Mouse (Mus musculus): ENCODE data around the gene Cfl1. TPM values are rescaled to one million over a fixed set of nuclear protein-coding genes. Genes with fewer than 3 reads are reported as not detected.

Gene Cfl1
- polyA plus RNA-seq (2021), result 1,610 TPM

- DNase-seq (ENCODE audit: low read depth, low spot score), result no peak
- TF ChIP-seq CTCF (IDR thresholded peaks at IDR 0.05), result no peak
- POLR2A ChIA-PET, result interaction anchor here (0.6 to 8.8 kb wide), 7 partner anchors 16 to 377 kb away, joined by 3 to 135 read pairs (median 4); partner anchors contain the start of genes Ccdc85b and Efemp2
- H3K27me3 ChIP-seq, result no peaks in the 10 kb centered on the region
- in situ Hi-C loops (cut with MboI; ENCODE audit: low pct_unique_long_range_greater_than_20kb), result no loop called here
- ATAC-seq, result peak; percentile 37
- CTCF ChIA-PET, result interaction anchor here (5.4 to 12.3 kb wide), 3 partner anchors 16 to 58 kb away, joined by 65 to 143 read pairs (median 97); partner anchors contain the start of genes Ctsw, Efemp2 and Fibp
Measured at GRCm38 (mm10) chr19:5490313-5490897, at the start of gene Cfl1. Gene Cfl1, plus strand, starts transcription at chr19:5490455.

GRCm38 (mm10) chr19:5444371-5444908, 45.8 kb upstream of the Cfl1 start:
- TF ChIP-seq CTCF (IDR thresholded peaks at IDR 0.05), result no peak
- no peak for DNase-seq (ENCODE audit: low read depth, low spot score)
- no peak for ATAC-seq
- CTCF ChIA-PET, result interaction anchor here (1.4 to 7.2 kb wide), 3 partner anchors 10 to 43 kb away, joined by 3 to 64 read pairs (median 8); partner anchors contain the start of gene Mus81
- POLR2A ChIA-PET, result interaction anchor here (1.7 kb wide), 1 partner anchor 13 kb away, joined by 9 read pairs; the partner anchor contains the start of gene Ccdc85b
- H3K27me3 ChIP-seq, result no peaks in the 10 kb centered on the region
- in situ Hi-C loops (cut with MboI; ENCODE audit: low pct_unique_long_range_greater_than_20kb), result no loop called here

GRCm38 (mm10) chr19:5444954-5445353, 45.3 kb upstream of the Cfl1 start:
- H3K27me3 ChIP-seq, result no peaks in the 10 kb centered on the region
- ChIA-PET CTCF (interaction anchor here (0.9 to 7.2 kb wide), 7 partner anchors 9 to 43 kb away, joined by 3 to 64 read pairs (median 7); partner anchors contain the start of genes Ccdc85b, Fibp and Mus81), POLR2A (interaction anchor here (0.6 to 1.7 kb wide), 3 partner anchors 9 to 510 kb away, joined by 3 to 9 read pairs (median 5); partner anchors contain the start of gene Ccdc85b)
- TF ChIP-seq CTCF (IDR thresholded peaks at IDR 0.05), result no peak
- peak; percentile 75 for ATAC-seq
- no peak for DNase-seq (ENCODE audit: low read depth, low spot score)
- in situ Hi-C loops (cut with MboI; ENCODE audit: low pct_unique_long_range_greater_than_20kb), result no loop called here

GRCm38 (mm10) chr19:5445747-5446146, 44.5 kb upstream of the Cfl1 start:
- DNase-seq (ENCODE audit: low read depth, low spot score), result no peak
- TF ChIP-seq CTCF (IDR thresholded peaks at IDR 0.05), result no peak
- in situ Hi-C loops (cut with MboI; ENCODE audit: low pct_unique_long_range_greater_than_20kb), result no loop called here
- no peak for ATAC-seq
- H3K27me3 ChIP-seq, result no peaks in the 10 kb centered on the region
- POLR2A ChIA-PET, result interaction anchor here (0.6 to 1.7 kb wide), 4 partner anchors 9 to 510 kb away, joined by 3 to 9 read pairs (median 6); partner anchors contain the start of gene Ccdc85b
- CTCF ChIA-PET, result interaction anchor here (0.9 to 7.2 kb wide), 6 partner anchors 11 to 42 kb away, joined by 3 to 64 read pairs (median 8); partner anchors contain the start of genes Ccdc85b, Fibp and Mus81

- ChIA-PET CTCF (interaction anchor here (1.1 to 7.2 kb wide), 3 partner anchors 9 to 16 kb away, joined by 3 to 64 read pairs (median 14); partner anchors contain the start of gene Ccdc85b), POLR2A (interaction anchor here (1.2 to 2.8 kb wide), 5 partner anchors 9 to 22 kb away, joined by 3 to 16 read pairs (median 4); partner anchors contain the start of gene Ccdc85b)
- no peak for DNase-seq (ENCODE audit: low read depth, low spot score)
- H3K27me3 ChIP-seq, result no peaks in the 10 kb centered on the region
- peak; percentile 15 for ATAC-seq
- in situ Hi-C loops (cut with MboI; ENCODE audit: low pct_unique_long_range_greater_than_20kb), result no loop called here
- no peak for TF ChIP-seq CTCF (IDR thresholded peaks at IDR 0.05)
Measured at GRCm38 (mm10) chr19:5447515-5448353, 42.5 kb upstream of the Cfl1 start, which contains the start of gene Fosl1. Gene Fosl1, plus strand, starts transcription at chr19:5447547.

- no peaks in the 10 kb centered on the region for H3K27me3 ChIP-seq
- CTCF ChIA-PET, result interaction anchor here (1.1 to 7.2 kb wide), 4 partner anchors 9 to 21 kb away, joined by 3 to 64 read pairs (median 9); partner anchors contain the start of gene Ccdc85b
- ATAC-seq, result no peak
- in situ Hi-C loops (cut with MboI; ENCODE audit: low pct_unique_long_range_greater_than_20kb), result no loop called here
- no peak for TF ChIP-seq CTCF (IDR thresholded peaks at IDR 0.05)
- no peak for DNase-seq (ENCODE audit: low read depth, low spot score)
- POLR2A ChIA-PET, result interaction anchor here (1.2 to 3.5 kb wide), 5 partner anchors 8 to 23 kb away, joined by 3 to 16 read pairs (median 8); partner anchors contain the start of gene Ccdc85b
Measured at GRCm38 (mm10) chr19:5448354-5449150, 41.7 kb upstream of the Cfl1 start.

GRCm38 (mm10) chr19:5449673-5450072, 40.6 kb upstream of the Cfl1 start:
- CTCF ChIA-PET, result interaction anchor here (1.1 to 7.2 kb wide), 2 partner anchors 17 to 22 kb away, joined by 4 to 64 read pairs; no protein-coding TSS in a partner anchor
- no peak for DNase-seq (ENCODE audit: low read depth, low spot score)
- POLR2A ChIA-PET, result interaction anchor here (0.6 to 3.5 kb wide), 3 partner anchors 16 to 24 kb away, joined by 3 to 16 read pairs (median 8); no protein-coding TSS in a partner anchor
- in situ Hi-C loops (cut with MboI; ENCODE audit: low pct_unique_long_range_greater_than_20kb), result no loop called here
- TF ChIP-seq CTCF (IDR thresholded peaks at IDR 0.05), result no peak
- H3K27me3 ChIP-seq, result no peaks in the 10 kb centered on the region
- no peak for ATAC-seq

GRCm38 (mm10) chr19:5451766-5452165, 38.5 kb upstream of the Cfl1 start:
- H3K27me3 ChIP-seq, result no peaks in the 10 kb centered on the region
- in situ Hi-C loops (cut with MboI; ENCODE audit: low pct_unique_long_range_greater_than_20kb), result no loop called here
- no peak for DNase-seq (ENCODE audit: low read depth, low spot score)
- ChIA-PET POLR2A (interaction anchor here (1.1 to 3.5 kb wide), 2 partner anchors 18 to 33 kb away, joined by 6 to 16 read pairs; no protein-coding TSS in a partner anchor), CTCF (interaction anchor here (1.4 to 2.1 kb wide), 5 partner anchors 10 to 77 kb away, joined by 3 to 9 read pairs (median 4); partner anchors contain the start of gene Mus81)
- TF ChIP-seq CTCF (IDR thresholded peaks at IDR 0.05), result no peak
- no peak for ATAC-seq

- ChIA-PET CTCF (interaction anchor here (1.0 to 6.6 kb wide), 3 partner anchors 11 to 22 kb away, joined by 3 to 62 read pairs (median 3); no protein-coding TSS in a partner anchor), POLR2A (interaction anchor here (2.7 to 4.2 kb wide), 3 partner anchors 7 to 33 kb away, joined by 16 to 30 read pairs (median 24); partner anchors contain the start of genes Fosl1 and Mus81)
- ATAC-seq, result no peak
- in situ Hi-C loops (cut with MboI; ENCODE audit: low pct_unique_long_range_greater_than_20kb), result no loop called here
- no peak for DNase-seq (ENCODE audit: low read depth, low spot score)
- H3K27me3 ChIP-seq, result no peaks in the 10 kb centered on the region
- no peak for TF ChIP-seq CTCF (IDR thresholded peaks at IDR 0.05)
Measured at GRCm38 (mm10) chr19:5455037-5455436, 35.2 kb upstream of the Cfl1 start.
